Mouse (Mus musculus) lung, embryonic 15.5 days (tissue): ENCODE measurements around the gene 1810037I17Rik. TPM values are rescaled to one million over a fixed set of nuclear protein-coding genes. Genes with fewer than 3 reads are reported as not detected.
A peak's percentile ranks its signal among the peaks of the same experiment; 100 is the strongest.
"Not testable (repeated sequence)": the region's sequence is repeated elsewhere in the genome, so short reads cannot be mapped to it uniquely, and the experiment has no call there.

Experiments
- ATAC-seq: fragments of 200-750 bp; cut with Nextera tagmentation; 2 replicates; pipeline ENCODE4 v1.8.0; 2017; ENCODE audit warnings: moderate number of reproducible peaks, borderline replicate concordance; ENCODE audit not compliant: low FRiP score, low TSS enrichment; ENCODE audit errors: extremely low read depth
- H3K27ac ChIP-seq: fragments of 300-500 bp; sonication (generic); 2 replicates; pipeline ENCODE4 v1.5.1; 2015; ENCODE audit warnings: moderate library complexity, mild to moderate bottlenecking, inconsistent platforms
- H3K27me3 ChIP-seq: fragments of 300-500 bp; sonication (generic); 2 replicates; pipeline ENCODE4 v1.6.1; 2015; ENCODE audit warnings: inconsistent platforms
- H3K36me3 ChIP-seq: fragments of 300-500 bp; sonication (generic); 2 replicates; pipeline ENCODE4 v1.6.1; 2015; ENCODE audit warnings: inconsistent platforms
- H3K4me1 ChIP-seq: fragments of 300-500 bp; sonication (generic); 2 replicates; pipeline ENCODE4 v1.6.1; 2015; ENCODE audit warnings: inconsistent platforms
- H3K4me2 ChIP-seq: fragments of 300-500 bp; sonication (generic); 2 replicates; pipeline ENCODE4 v1.6.1; 2015; ENCODE audit warnings: inconsistent platforms, mild to moderate bottlenecking, moderate library complexity
- H3K4me3 ChIP-seq: fragments of 300-500 bp; sonication (generic); 2 replicates; pipeline ENCODE4 v1.5.1; 2015; ENCODE audit warnings: mild to moderate bottlenecking, inconsistent platforms
- H3K9ac ChIP-seq: fragments of 300-500 bp; sonication (generic); 2 replicates; pipeline ENCODE4 v1.6.1; 2015; ENCODE audit warnings: inconsistent platforms
- H3K9me3 ChIP-seq: fragments of 300-500 bp; sonication (generic); 2 replicates; pipeline ENCODE4 v1.6.1; 2016; ENCODE audit warnings: inconsistent platforms
- WGBS: fragments of 180-500 bp; shearing (Covaris S2); methylation state at CpG from one replicate; pipeline ENCODE4 v1.1.7; 2015; 5-methylcytosine and 5-hydroxymethylcytosine counted together
- polyA plus RNA-seq: library from polyadenylated mRNA; unstranded; fragments of >200 nt; fragmentation: Nextera tagmentation; extraction: Ambion mirVana; gene quantifications from 2 replicates; pipeline ENCODE4 v1.2.1, GENCODE M21; 2015

The 1810037I17Rik gene
- polyA plus RNA-seq, 1 experiment from 2014 or later: 97.5 TPM

DNA sequence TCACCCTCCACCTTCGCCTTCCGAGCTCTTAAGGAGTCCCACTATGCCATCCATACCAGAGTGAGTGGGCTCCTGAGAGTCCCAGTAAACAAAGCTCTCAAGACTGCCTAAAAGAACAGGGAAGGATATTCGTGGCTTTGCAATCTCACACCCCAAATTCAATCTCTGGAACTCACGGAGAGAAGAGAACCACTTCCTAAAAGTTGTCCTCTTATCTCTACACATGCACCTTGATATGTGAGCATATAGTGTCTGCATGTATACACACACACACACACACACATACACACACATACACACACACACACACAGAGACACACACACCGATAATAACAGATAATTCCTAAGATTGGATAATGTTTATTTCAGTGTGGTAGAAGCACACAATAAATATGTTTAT, 8.5 kb upstream of the 1810037I17Rik start:
- Histone ChIP-seq H3K27ac (no peak overlapping the region), H3K9ac (no peak overlapping the region), H3K4me3 (no peak overlapping the region), H3K9me3 (no peaks in the 10 kb centered on the region), H3K27me3 (no peaks in the 10 kb centered on the region), H3K36me3 (no peaks in the 10 kb centered on the region), H3K4me1 (no peaks in the 10 kb centered on the region), H3K4me2 (no peak overlapping the region)
- no peak for ATAC-seq
- WGBS: 76% methylated on average over 5 of the region's 5 CpGs

DNA sequence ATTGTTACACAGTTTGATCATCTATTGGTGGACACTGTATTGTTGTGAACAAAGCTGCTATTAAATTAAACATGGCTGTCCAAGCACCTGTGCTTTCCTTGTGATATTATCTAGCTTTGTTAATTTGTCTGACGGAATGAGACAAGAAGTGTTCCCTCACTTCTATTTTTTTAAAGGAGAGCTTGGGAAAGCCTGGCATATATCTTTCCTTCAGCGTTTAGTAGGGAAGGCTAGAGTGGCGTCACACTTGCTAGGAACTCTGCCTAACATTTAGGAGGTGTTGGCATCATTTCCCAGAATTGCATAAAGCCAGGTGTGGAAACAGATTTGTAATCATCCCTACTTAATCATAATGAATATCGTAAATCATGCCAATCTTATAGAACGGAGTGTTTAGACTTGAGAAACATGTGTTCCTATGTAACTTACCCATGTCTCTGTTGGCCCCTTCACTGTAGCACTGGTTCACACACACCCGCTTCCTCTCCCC, 7.8 kb upstream of the 1810037I17Rik start:
- no peak for ATAC-seq
- WGBS: 76% methylated on average over 6 of the region's 6 CpGs
- H3K9ac ChIP-seq: no peak overlapping the region
- no peaks in the 10 kb centered on the region for H3K9me3 ChIP-seq
- peaks cover 6% of the 10 kb centered on the region; the same call in 1 of the 2 replicates for H3K4me1 ChIP-seq
- no peak overlapping the region for H3K4me3 ChIP-seq
- no peak overlapping the region for H3K4me2 ChIP-seq
- no peaks in the 10 kb centered on the region for H3K36me3 ChIP-seq
- no peak overlapping the region for H3K27ac ChIP-seq
- H3K27me3 ChIP-seq: no peaks in the 10 kb centered on the region

DNA sequence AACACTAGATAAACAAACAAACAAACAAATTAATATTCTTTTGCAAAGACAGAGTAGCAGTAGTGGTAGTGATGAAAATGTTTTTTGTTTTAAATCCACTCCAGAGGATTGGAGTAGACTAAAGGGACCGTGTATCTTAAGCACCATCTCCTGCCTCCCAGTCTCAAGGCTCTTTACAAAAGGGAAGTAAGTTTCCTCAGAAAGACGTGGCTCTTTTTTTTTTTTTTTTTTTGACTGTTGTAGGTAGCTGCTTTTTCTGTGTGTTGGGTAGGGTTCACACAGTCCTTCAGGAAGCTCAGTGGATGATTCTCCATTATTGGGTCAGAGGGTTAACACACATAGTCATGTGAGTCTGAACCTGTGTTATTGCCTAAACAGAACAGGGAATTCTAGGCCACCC, 5.3 kb upstream of the 1810037I17Rik start:
- Histone ChIP-seq H3K4me2 (no peak overlapping the region), H3K9ac (no peak overlapping the region), H3K4me1 (peaks cover 12% of the 10 kb centered on the region), H3K36me3 (no peaks in the 10 kb centered on the region), H3K27ac (no peak overlapping the region), H3K27me3 (no peaks in the 10 kb centered on the region), H3K9me3 (no peaks in the 10 kb centered on the region), H3K4me3 (no peak overlapping the region)
- 46% methylated on average over 2 of the region's 2 CpGs for WGBS
- no peak for ATAC-seq

DNA sequence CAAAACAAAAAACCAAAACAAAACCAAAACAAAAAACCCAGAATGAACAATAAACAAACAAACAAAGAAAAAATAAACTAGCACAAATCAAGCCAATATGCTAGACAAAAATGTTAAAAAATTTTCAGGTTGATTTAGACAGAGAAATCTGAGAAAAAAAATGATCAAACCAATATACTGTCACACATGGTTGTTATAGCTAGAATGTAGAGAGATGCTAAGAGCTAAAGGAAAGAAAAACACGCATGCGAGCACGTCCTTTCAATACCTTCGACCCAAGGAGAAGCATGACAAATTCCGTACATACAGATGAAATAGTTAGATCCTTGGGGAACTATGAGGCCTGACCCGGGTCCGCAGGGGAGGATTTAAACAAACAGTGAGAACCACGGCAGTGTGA, 4.7 kb upstream of the 1810037I17Rik start, which contains the start of gene Gm10959:
Gene Gm10959 (minus strand): TSS at position 101 of the 400 bp plus-strand sequence.
- H3K27ac ChIP-seq: no peak within 1 kb of the TSS
- H3K9ac ChIP-seq: no peak within 1 kb of the TSS
- no peaks in the 10 kb centered on the region for H3K9me3 ChIP-seq
- no peak within 1 kb of the TSS for H3K4me2 ChIP-seq
- H3K4me1 ChIP-seq: peaks cover 12% of the 10 kb centered on the region
- no peaks in the 10 kb centered on the region for H3K36me3 ChIP-seq
- no peaks in the 10 kb centered on the region for H3K27me3 ChIP-seq
- H3K4me3 ChIP-seq: no peak within 1 kb of the TSS
- no peak for ATAC-seq
- WGBS: 75% methylated on average over 8 of the region's 8 CpGs

DNA sequence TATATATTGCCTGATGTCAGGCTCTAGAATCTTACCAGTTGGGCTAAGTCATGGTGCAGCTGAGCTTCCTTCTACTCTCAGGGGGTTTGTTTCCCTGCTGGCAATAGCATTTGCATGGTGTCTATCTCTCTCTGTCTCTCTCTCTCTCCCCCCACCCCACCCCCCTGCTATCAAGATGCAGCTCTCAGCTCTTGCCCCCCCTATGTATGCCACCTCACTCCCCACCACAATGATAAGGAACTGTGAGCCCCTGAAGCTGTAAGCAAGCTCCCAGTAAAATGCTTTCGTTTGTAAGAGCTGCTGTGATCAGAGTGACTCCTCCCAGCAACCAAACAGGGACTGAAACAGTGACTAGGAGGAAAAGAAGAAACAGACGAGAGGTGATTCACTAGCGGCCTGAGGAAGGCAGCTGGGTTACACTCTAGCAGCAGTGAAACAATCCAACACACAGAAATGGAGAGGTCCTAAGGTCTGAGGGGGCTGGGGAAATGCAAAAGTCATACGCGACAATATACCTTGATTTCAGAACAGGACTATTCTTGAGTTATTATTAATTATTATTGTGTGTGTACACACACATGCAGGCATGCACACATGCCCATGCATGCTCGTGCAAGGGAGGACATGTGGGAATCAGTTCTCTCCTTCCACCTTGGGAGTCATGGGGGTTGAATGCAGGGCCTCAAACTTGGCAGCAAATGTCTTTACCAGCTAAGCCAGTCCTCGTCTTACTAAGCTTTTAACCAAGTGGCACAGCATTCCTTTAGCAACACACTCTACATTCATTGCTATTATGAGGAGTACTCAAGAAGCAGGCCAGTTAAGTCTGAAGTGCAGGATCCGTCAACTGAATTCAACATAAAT, 3.2 kb upstream of the 1810037I17Rik start:
- no peak for ATAC-seq
- Histone ChIP-seq H3K9ac (no peak overlapping the region), H3K9me3 (no peaks in the 10 kb centered on the region), H3K27ac (peak overlapping the region; percentile 19; the same call in 1 of the 2 replicates), H3K27me3 (no peaks in the 10 kb centered on the region), H3K36me3 (no peaks in the 10 kb centered on the region), H3K4me1 (peaks cover 12% of the 10 kb centered on the region), H3K4me3 (no peak overlapping the region), H3K4me2 (no peak overlapping the region)
- 50% methylated on average over 8 of the region's 8 CpGs for WGBS

DNA sequence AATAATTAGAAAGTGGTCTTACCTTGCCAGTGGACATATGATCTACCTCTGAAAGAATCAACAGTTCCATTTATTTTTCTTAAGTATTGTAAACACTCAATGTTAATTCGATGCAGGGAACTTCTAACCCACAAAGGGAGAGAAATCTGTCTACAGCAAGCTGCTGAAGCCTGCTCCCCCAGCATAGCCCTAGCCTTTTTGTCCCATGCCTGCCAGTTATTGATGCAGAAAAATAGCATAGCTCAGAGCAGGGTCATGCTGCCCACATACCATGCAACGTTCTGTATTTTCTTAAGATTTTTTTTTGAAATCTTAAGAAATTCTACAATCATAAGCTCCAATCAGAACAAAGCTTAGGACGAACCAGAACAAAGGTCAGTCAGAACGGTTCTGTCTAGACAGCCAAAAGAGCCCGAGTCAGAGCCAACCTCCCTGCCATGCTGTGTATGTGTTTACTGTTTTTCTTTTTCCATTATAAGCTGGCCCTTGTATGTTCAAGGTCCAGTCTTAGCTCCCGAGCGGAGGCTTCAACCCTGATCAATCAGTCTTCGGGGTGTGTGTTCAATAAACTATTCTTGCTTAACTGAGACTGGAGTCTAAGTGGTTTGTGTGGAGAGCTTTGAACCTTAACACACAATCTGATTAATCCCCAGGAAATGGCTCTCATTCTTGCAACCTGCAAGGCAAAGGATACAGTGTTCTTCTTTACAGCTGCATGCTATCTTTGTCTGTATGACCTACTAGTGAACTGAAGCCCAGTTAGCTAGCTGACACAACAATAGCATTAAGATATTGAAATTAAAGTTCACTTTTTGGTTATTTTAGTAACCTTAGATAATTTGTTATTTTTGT, 2.1 kb upstream of the 1810037I17Rik start:
- H3K9ac ChIP-seq: no peak overlapping the region
- H3K9me3 ChIP-seq: no peaks in the 10 kb centered on the region
- no peaks in the 10 kb centered on the region for H3K27me3 ChIP-seq
- no peak overlapping the region for H3K4me3 ChIP-seq
- no peak overlapping the region for H3K4me2 ChIP-seq
- 72% methylated on average over 8 of the region's 8 CpGs for WGBS
- peaks cover 3% of the 10 kb centered on the region; the same call in 1 of the 2 replicates for H3K36me3 ChIP-seq
- no peak for ATAC-seq
- no peak overlapping the region for H3K27ac ChIP-seq
- H3K4me1 ChIP-seq: peaks cover 15% of the 10 kb centered on the region

DNA sequence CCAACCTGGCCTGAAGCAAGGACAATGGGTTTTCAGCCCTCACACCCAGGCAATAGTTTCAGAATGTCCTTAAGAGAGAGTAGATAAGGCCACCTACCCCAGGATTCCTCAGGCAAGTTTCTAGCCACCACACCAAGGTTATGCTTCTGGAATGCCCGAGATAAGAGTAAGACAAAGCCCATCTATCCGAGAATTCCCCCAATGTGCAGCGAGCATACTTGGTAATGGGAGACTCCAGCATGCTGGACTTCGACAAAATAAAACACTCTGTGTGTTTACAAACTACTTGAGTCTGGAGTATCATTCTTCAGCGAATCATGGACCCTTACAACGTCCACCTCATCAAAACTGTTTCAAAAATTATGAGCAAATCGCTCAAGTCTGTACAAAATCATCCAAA, 856 bp upstream of the 1810037I17Rik start:
- Histone ChIP-seq H3K27me3 (no peaks in the 10 kb centered on the region), H3K4me2 (peak overlapping the region; percentile 69), H3K9me3 (no peaks in the 10 kb centered on the region), H3K36me3 (peaks cover 8% of the 10 kb centered on the region; the same call in 1 of the 2 replicates), H3K9ac (no peak overlapping the region), H3K4me3 (peak overlapping the region; percentile 59), H3K4me1 (peaks cover 15% of the 10 kb centered on the region), H3K27ac (peak overlapping the region; percentile 89)
- no peak for ATAC-seq
- 41% methylated on average over 7 of the region's 7 CpGs for WGBS

DNA sequence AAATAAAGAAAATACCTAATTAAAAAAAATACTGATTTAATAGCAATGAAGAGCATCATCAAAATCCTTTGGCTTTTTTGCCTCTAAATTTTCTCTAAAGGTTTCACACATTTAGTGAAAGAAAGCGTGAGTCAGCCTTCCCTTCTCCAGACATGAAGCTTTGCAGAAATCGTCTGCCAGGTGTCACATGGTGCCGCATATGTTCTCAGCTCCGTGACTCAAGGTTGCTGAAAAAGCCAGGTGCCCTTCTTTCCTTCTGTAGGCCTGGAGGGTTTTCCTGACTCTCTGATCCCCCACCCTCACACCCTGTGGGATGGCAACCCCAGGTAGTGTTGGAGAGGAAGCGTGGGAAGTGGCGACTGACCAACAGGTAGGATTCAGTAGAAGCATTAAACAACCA, 5.7 kb downstream of the 1810037I17Rik start:
- no peak overlapping the region for H3K9ac ChIP-seq
- H3K27me3 ChIP-seq: no peaks in the 10 kb centered on the region
- no peak overlapping the region for H3K4me3 ChIP-seq
- H3K36me3 ChIP-seq: peaks cover 13% of the 10 kb centered on the region
- H3K4me1 ChIP-seq: peaks cover 4% of the 10 kb centered on the region; the same call in 1 of the 2 replicates
- no peaks in the 10 kb centered on the region for H3K9me3 ChIP-seq
- no peak overlapping the region for H3K27ac ChIP-seq
- H3K4me2 ChIP-seq: no peak overlapping the region
- WGBS: 84% methylated on average over 6 of the region's 6 CpGs
- ATAC-seq: no peak

DNA sequence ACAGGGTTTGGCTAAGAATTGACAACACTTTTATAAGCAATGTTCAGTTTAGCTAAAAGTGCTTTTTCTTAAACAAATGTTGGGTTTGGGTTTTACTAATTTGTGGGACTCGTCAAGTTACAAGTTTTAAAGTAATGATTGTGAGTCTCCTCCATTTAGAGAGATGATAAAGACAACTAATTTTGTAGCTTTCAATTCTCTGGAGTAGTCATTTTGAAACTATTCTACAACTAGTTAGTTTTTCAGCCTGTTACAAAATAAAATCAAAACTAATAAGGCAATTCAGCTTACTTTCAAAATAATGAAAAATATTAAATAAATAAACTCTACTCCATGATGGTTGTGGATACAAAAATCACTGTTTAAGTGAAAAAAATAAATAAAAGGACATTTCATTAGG, 8.5 kb downstream of the 1810037I17Rik start:
- WGBS: 86% methylated on average over 1 of the region's 1 CpGs
- Histone ChIP-seq H3K27me3 (no peaks in the 10 kb centered on the region), H3K9me3 (no peaks in the 10 kb centered on the region), H3K4me1 (no peaks in the 10 kb centered on the region), H3K4me3 (no peak overlapping the region), H3K4me2 (no peak overlapping the region), H3K27ac (no peak overlapping the region), H3K9ac (no peak overlapping the region), H3K36me3 (peaks cover 5% of the 10 kb centered on the region; the same call in 1 of the 2 replicates)
- ATAC-seq: no peak

DNA sequence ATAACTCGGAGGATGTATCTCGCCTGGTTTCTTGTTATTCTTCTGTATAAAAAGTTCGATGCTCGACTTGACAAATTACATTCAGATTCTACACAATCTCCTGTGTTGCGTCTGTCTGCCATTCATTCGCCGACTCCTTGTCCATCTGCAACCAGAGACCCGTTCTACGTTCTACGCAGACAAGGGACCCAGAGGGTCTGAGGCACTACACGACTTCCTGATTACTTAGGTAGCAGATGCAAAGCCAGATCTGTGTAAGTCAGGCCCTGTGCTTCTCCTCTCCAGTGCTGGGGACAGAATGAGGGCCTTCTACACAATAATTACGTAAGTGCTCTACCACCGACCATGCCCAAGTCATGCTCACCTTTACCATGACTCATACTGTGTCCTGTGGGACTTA, 13.2 kb downstream of the 1810037I17Rik start:
- not testable (repeated sequence) for H3K36me3 ChIP-seq, H3K27me3 ChIP-seq, H3K9me3 ChIP-seq, ATAC-seq, H3K9ac ChIP-seq, H3K4me2 ChIP-seq, H3K4me3 ChIP-seq, H3K4me1 ChIP-seq, H3K27ac ChIP-seq
- 79% methylated on average over 13 of the region's 13 CpGs for WGBS

DNA sequence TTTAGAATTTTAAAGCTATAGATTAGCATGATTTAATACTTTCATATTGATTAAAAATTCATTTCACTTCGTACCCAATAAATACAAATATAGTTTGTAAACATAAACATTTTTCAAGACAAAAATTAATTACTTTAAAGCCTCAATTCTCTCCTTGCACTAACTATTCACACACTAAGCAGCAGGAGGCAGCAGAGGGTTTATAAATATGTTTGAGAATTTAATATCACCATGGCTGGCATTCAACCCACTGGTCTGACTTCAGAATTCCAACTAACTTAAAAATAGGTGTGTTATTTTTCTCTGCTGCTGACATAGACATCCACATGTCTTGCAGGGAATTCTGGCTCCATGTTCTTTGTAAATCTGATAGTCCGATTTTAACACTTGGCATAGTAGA, 15.2 kb downstream of the 1810037I17Rik start:
- H3K9ac ChIP-seq: no peak overlapping the region
- no peaks in the 10 kb centered on the region for H3K9me3 ChIP-seq
- no peak for ATAC-seq
- H3K4me2 ChIP-seq: no peak overlapping the region
- no peak overlapping the region for H3K27ac ChIP-seq
- 63% methylated on average over 2 of the region's 2 CpGs for WGBS
- no peaks in the 10 kb centered on the region for H3K4me1 ChIP-seq
- no peaks in the 10 kb centered on the region for H3K27me3 ChIP-seq
- peaks cover 2% of the 10 kb centered on the region; the same call in 1 of the 2 replicates for H3K36me3 ChIP-seq
- no peak overlapping the region for H3K4me3 ChIP-seq
